Mouse (Mus musculus): ENCODE results near the gene Tnfrsf9. TPM values are rescaled to one million over a fixed set of nuclear protein-coding genes. Genes with fewer than 3 reads are reported as not detected.
"Not testable (repeated sequence)": the region's sequence is repeated elsewhere in the genome, so short reads cannot be mapped to it uniquely, and the experiment has no call there.

The Tnfrsf9 gene
- under 1 TPM in 1 of 2 experiments, not detected in 1; 0.27 TPM for total RNA-seq (2021)
- long read RNA-seq, experiment 1, result 0 reads
- long read RNA-seq, experiment 2, partial matches to known transcripts, result 0 of 3 reads
- long read RNA-seq, experiment 2, other reads (novel, unspliced or antisense), result 3 of 3 reads

- DNase-seq, result peak; percentile 98
Measured at GRCm38 (mm10) chr4:150914290-150914733, at the start of gene Tnfrsf9, which contains the start of gene Park7. Tnfrsf9 (plus strand) TSS chr4:150914562. Park7 (minus strand) TSS chr4:150914437.

GRCm38 (mm10) chr4:150865371-150865770 is 49.0 kb upstream of the Tnfrsf9 start:
- DNase-seq, result no peak

DNA sequence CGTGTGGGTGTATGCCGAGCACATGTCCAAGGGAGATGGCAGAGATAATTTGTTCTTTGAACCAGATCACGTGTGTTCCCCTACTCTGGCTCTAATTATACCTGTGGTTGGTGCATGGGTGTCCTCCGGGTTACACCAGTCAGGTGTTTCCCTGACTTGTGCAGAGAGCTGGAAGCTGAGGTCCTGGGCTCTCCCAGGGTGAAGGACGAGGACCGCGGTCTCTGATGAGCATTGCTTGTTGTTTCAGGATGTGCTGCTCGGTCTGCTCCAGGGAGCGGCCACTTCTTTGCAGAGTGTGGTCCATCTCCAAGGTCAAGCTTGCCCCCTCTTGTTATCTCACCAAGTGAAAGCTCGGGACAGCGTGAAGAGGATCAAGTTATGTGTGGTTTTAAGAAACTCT is 48.3 kb upstream of the Tnfrsf9 start:
- no peak for DNase-seq

DNA sequence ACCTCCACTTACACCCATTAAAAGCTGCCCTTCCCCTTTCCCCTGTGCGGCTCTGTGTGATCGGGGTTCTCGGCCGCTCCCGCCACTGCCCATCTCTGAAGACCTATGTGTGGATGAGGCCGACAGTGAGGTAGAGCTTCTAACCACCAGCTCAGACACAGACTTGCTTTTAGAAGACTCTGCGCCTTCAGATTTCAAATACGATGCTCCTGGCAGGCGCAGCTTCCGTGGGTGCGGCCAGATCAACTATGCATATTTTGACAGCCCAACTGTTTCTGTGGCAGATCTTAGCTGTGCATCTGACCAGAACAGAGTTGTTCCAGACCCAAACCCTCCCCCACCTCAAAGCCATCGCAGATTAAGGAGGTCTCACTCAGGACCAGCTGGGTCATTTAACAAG is 47.9 kb upstream of the Tnfrsf9 start:
- no peak for DNase-seq

GRCm38 (mm10) chr4:150868161-150868560 is 46.2 kb upstream of the Tnfrsf9 start:
- no peak for DNase-seq

GRCm38 (mm10) chr4:150868859-150869258 is 45.5 kb upstream of the Tnfrsf9 start:
- DNase-seq, result no peak

DNA sequence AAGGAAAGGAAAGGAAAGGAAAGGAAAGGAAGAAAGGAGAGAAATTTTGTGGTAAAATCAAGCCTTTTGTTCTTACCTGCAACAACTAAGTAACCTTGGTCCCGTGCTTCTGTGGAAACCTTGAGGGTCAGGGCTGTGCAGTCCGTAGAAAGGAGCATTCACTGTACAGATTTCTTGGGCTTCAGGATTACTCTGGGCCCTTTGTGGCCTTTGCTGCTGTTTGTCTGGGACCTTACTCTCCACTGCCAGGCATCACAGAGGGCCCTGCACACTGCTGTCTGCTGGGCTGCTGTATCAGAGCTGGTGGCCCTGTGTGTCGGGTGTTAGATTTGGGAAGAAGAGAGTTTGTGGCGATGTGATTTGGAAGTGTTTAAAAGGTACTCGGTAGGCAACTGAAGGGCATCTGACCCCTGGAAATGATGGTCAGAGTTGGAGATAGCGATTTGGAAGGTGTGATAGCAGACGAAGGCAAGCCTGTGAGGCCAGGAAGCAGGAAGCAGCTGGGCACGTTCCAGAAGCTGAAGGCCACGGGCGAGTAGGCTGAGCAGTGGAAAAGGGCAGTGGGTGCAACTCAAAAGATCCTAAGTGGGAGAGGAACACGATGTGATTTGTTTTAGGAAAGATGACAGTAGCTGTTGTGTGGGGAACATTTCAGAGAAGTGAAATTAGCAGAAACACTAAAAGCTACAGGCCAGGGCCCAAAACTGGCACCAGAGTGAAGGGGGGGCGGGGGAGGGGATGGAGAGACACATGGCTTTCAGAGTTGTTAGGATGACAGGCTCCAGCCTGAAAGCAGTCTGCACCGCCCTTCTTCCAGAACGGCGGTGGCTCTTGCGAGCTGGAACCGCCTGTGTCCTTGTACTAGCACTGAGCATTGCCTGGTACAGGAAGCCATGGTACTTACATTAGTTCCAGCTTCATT is 44.8 kb upstream of the Tnfrsf9 start:
- no peak for DNase-seq

DNA sequence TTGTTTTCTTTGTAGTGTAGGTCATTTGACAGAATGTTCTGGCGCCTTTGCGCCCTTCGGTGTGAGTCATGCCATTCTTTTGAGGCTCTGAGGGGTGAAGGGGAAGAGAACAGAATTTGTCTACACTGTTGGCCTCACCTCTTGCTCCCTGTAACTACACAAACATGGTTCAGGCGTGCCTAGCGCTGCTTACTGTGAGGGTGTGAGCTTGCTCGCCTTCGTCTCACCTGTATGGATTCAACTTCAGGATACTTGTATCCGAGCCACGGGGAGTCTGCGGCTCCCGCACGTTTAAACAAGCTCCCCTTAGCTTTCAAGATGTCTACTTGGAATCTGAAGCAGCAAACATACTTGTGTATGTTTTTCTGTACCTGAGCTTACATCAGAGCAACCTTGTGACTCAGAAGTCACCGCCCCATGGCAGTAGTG is 43.4 kb upstream of the Tnfrsf9 start:
- DNase-seq, result no peak

DNA sequence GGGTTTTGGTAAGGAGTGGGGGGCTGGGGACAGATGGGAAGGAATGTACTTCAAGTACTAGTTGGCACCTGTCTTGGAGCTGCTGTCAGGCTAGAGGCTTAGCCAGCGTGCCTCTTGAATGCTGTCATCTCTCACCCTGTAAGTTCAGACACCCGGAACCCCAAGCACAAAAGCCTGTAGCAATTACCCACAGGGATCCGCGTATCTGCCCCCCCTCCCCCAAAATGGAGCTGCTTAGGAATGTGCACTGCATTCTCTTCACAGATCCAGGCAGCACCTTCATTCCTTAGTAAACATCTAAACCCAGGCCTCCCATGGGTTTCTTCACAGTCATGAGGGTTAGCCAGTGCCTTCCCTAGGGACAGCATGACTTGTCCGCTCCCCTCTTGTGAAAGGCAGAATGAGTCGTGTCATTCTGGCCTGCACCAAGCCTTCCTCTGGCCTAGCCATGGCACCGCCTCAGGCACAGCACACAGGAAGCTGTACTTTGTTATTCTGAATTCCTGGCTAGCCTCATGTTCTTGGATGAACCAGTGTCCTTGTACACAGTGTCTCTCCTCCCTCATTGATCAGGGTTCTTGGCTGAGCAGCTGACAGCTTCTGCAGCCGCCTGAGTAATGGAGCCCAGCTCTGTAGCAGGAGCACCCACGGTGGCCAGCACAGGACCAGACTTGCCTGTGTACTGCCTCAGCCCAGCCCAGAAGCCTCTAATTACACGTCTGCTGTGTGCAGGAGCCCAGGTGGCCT is 42.8 kb upstream of the Tnfrsf9 start:
- DNase-seq, result no peak

DNA sequence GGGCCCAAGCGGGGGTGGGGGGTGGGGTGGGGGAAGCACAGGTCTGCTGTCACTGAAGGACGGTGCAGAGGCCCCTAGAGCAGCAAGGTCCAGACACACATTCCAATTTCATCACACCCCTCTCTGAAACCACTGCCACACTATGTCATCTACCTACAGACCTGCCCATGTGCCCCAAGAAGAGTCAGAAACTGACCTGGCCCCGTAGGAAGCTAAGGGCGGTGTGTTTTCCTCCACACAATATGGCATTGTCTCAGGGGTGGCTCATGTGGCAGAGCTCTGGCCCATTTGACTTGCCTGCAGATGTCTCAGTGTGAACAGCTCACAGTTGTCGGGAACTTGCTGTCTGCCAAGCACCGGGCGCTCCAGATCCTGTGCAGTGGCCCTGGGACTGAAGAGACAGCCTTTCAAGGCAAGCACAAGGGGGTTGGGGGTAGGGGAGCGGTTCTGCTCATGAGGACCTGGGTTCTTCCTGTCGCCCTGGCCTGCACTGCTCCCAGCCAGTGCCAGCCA is 42.2 kb upstream of the Tnfrsf9 start:
- no peak for DNase-seq

DNA sequence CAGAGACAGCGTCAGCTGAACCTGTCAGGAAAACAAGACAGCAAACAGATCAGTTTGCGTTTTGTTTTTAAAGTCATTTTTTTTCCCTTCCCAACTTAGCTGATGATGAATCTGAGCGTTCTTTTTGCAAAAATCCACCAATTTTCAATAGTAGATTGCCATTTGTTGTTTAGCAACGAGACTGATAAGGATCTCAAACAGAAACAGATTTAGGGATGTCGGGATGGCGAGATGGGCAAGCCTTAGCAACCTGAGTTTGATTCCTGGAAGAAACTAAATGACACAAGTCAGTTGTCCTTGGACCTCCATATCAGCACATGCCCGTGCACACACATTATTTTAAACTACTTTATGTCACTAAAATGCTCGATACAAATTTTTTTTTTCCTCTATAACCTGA is 41.7 kb upstream of the Tnfrsf9 start:
- no peak for DNase-seq

GRCm38 (mm10) chr4:150874416-150874815 is 39.9 kb upstream of the Tnfrsf9 start:
- DNase-seq, result not testable (repeated sequence)

DNA sequence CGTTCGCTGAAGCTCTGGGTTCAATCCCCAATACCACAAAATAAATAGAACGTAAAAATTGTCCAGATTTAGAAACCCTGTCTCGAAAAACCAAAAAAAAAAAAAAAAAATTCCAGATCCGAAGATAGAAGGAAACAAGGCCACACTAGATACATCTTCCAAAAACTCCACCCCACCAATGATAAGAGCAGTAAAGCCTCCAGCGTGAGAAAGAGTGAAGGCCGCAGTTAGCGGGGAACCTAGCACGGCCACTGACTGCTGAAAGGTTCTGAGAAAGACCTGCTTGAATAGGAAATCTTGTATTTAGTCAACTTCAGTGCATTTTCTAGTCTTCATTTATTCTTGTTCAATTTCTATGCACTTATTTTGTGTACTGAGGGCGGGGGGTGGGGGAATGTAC is 39.0 kb upstream of the Tnfrsf9 start:
- DNase-seq, result no peak

DNA sequence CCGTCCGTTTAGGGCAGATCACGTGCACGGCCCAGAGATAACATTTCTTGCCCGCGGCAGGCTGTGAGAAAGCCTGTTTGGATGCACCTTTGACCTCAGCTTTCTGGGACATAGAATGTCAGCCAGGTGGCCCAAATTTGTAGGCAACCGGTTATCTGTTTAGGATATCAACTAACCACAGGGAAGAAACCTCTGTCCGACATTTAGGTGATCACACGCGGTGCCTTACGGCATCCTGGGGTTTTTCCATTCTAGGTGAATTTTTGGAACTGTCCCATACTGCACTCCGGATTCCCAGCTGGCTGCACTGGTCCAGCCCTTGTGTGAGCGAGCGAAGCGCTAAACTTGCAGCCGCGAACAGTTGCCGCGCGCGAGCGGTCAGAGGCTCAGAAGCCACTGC is 34.7 kb upstream of the Tnfrsf9 start:
- DNase-seq, result no peak

DNA sequence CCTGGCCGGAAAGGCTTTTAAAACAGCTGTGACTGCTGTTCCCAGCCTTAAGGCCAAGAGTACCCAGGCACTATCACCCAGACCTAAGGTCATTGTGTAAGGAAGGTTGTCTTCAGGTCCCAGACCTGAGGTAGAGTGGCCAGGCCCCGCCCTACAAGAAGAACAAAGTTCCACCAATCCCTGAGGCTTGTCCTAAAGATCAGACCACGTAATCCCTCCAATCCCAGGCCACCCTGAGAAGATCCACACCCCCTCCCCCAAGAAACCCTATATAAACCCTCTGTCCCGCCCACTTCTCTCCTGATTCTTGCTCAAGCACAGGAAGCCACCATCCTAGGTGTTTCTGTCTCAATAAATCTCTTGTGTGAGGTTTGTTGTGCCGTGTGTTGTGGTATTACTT is 34.0 kb upstream of the Tnfrsf9 start:
- DNase-seq, result no peak

- DNase-seq, result no peak
Measured at GRCm38 (mm10) chr4:150882632-150883031, 31.7 kb upstream of the Tnfrsf9 start.

- no peak for DNase-seq
Measured at GRCm38 (mm10) chr4:150887903-150888302, 26.5 kb upstream of the Tnfrsf9 start.

DNA sequence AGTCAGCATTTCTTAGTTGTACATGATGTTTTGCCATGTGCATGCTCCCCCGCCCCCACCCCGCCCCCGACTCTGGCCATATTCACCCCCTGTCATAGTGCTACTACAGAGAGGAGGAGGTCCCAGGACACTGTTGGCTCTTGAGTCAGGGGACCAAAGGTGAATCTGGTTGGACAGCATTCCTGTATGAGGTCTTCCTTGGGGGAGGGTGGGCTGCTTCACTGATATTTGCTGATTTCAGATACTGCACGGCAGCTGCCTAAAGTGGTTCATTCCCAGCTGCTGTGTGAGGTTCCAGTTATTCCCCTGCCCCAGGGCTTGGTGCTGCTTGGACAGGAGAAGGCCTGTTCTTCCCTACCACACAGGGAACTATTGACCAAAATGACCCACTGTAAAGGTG is 25.9 kb upstream of the Tnfrsf9 start:
- no peak for DNase-seq

DNA sequence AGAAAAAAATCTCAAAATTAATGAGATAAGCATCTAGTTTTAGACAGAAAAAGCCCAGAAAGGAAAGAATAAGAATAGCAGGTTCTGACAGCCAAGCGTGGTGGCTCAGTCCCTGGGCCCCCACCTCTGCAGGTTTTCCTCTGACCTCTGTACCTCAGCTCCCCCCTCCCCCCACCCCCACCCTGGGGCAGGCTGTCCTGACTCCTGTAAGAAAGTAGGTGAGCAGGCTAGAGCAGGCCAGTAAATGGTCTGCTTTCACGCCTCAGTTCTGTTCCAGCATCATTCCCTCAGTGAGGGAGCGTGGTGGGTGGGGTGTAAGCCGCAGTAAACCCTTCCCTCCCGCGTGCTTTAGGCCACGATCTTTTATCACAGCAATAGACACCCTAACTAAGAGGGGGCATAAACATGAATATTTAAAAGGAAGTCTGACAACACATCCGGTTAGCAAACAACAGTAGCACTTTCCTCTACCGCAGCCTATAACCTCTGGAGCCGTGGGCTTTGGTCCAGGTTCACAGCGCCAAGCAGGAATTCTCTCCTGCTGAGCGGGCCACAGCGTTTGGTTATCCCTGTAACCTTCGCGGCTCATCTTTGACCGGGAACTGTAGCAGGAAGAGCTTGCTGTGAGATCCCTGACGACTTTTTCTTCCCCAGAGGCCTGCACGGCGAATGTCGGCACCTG is 24.9 kb upstream of the Tnfrsf9 start:
- DNase-seq, result no peak

- no peak for DNase-seq
Measured at GRCm38 (mm10) chr4:150889955-150890315, 24.4 kb upstream of the Tnfrsf9 start.

DNA sequence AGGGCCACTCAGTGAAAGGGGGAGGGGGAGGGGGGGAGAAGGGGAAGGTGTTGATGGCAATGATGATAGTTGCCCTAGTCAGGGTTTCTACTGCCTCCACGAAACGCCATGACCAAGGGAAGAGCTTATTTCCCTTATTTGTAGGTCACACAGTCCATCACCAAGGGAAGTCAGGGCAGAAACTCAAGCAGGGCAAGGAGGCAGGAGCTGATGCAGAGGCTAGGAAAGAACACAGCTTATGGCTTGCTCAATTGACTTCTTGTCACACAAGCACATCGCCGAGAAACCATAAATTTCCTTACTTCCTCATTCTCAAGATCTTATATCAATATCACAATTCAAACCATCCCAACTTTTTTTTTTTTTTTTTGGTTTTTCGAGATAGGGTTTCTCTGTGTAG is 23.1 kb upstream of the Tnfrsf9 start:
- no peak for DNase-seq

Measured in gastrocnemius, postnatal 10 days (tissue).